In genomic region chr9:120493781-120494180, GRCm38 (mm10) we compare ENCODE assay signal across 8 mouse cellular contexts. TPM values are rescaled to one million over a fixed set of nuclear protein-coding genes. Genes with fewer than 3 reads are reported as not detected.
DNase-seq lines count a peak whose midpoint lies in the region; ATAC-seq lines count a peak whose summit lies in the region.

No protein-coding gene starts in this region.

- H3K27ac ChIP-seq in kidney, embryonic 15.5 days: peak overlapping the region; percentile 93; the same call in 1 of the 2 replicates
- H3K27ac ChIP-seq in embryonic facial prominence, embryonic 13.5 days: peak overlapping the region; percentile 62; the same call in 1 of the 2 replicates
- H3K27ac ChIP-seq in limb, embryonic 10.5 days: peak overlapping the region; percentile 99
- H3K27ac ChIP-seq in neural tube, embryonic 12.5 days: no peak overlapping the region

- WGBS in kidney, embryonic 15.5 days: 78% methylated on average over 12 of the region's 12 CpGs
- WGBS in embryonic facial prominence, embryonic 13.5 days: 49% methylated on average over 12 of the region's 12 CpGs
- 89% methylated on average over 12 of the region's 12 CpGs for WGBS in limb, embryonic 10.5 days
- 81% methylated on average over 12 of the region's 12 CpGs for WGBS in neural tube, embryonic 12.5 days

- ATAC-seq in kidney, embryonic 15.5 days (replicated peaks; ENCODE audit: low FRiP score): no peak
- no peak for ATAC-seq in embryonic facial prominence, embryonic 13.5 days (ENCODE audit: insufficient number of reproducible peaks, insufficient read depth, low FRiP score, low TSS enrichment, low read depth)
- no peak for ATAC-seq in neural tube, embryonic 12.5 days (ENCODE audit: low FRiP score, low read depth)
- ATAC-seq in granulocyte monocyte progenitor cell, adult 5-6 weeks (replicated peaks; ENCODE audit: poor library complexity, severe bottlenecking): no peak

- H3K36me3 ChIP-seq in kidney, embryonic 15.5 days: peaks cover 26% of the 10 kb centered on the region
- H3K36me3 ChIP-seq in embryonic facial prominence, embryonic 13.5 days: peaks cover 23% of the 10 kb centered on the region
- H3K36me3 ChIP-seq in limb, embryonic 10.5 days: peaks cover 34% of the 10 kb centered on the region
- peaks cover 25% of the 10 kb centered on the region for H3K36me3 ChIP-seq in neural tube, embryonic 12.5 days

- peak overlapping the region; percentile 92 for H3K4me2 ChIP-seq in kidney, embryonic 15.5 days
- H3K4me2 ChIP-seq in embryonic facial prominence, embryonic 13.5 days: peak overlapping the region; percentile 81
- peak overlapping the region; percentile 88 for H3K4me2 ChIP-seq in neural tube, embryonic 12.5 days (replicated peaks)

- H3K27me3 ChIP-seq in kidney, embryonic 15.5 days: no peaks in the 10 kb centered on the region
- no peaks in the 10 kb centered on the region for H3K27me3 ChIP-seq in embryonic facial prominence, embryonic 13.5 days
- H3K27me3 ChIP-seq in limb, embryonic 10.5 days (ENCODE audit: low read depth, poor library complexity, severe bottlenecking): no peaks in the 10 kb centered on the region
- H3K27me3 ChIP-seq in neural tube, embryonic 12.5 days (replicated peaks): no peaks in the 10 kb centered on the region

- peak overlapping the region; percentile 78 for H3K4me3 ChIP-seq in kidney, embryonic 15.5 days (replicated peaks)
- peak overlapping the region; percentile 100 for H3K4me3 ChIP-seq in embryonic facial prominence, embryonic 13.5 days
- peak overlapping the region; percentile 99 for H3K4me3 ChIP-seq in limb, embryonic 10.5 days
- H3K4me3 ChIP-seq in neural tube, embryonic 12.5 days: peak overlapping the region; percentile 99

- peak overlapping the region; percentile 97 for H3K9ac ChIP-seq in kidney, embryonic 15.5 days
- peak overlapping the region; percentile 100 for H3K9ac ChIP-seq in embryonic facial prominence, embryonic 13.5 days
- peak overlapping the region; percentile 99 for H3K9ac ChIP-seq in neural tube, embryonic 12.5 days

- DNase-seq in kidney, adult 8-10 months: no peak
- DNase-seq in limb, embryonic 10.5 days (ENCODE audit: low spot score): no peak
- DNase-seq in thymus, postnatal 4 days: no peak
- DNase-seq in spleen, postnatal 36 days (ENCODE audit: low spot score in 2 of 2): no peak

- no peaks in the 10 kb centered on the region for H3K9me3 ChIP-seq in kidney, embryonic 15.5 days (replicated peaks)
- no peaks in the 10 kb centered on the region for H3K9me3 ChIP-seq in embryonic facial prominence, embryonic 13.5 days
- H3K9me3 ChIP-seq in limb, embryonic 10.5 days (replicated peaks): no peaks in the 10 kb centered on the region
- H3K9me3 ChIP-seq in neural tube, embryonic 12.5 days: no peaks in the 10 kb centered on the region

- peaks cover 18% of the 10 kb centered on the region for H3K4me1 ChIP-seq in kidney, embryonic 15.5 days
- peaks cover 18% of the 10 kb centered on the region for H3K4me1 ChIP-seq in embryonic facial prominence, embryonic 13.5 days
- H3K4me1 ChIP-seq in limb, embryonic 10.5 days: peaks cover 20% of the 10 kb centered on the region
- H3K4me1 ChIP-seq in neural tube, embryonic 12.5 days: peaks cover 19% of the 10 kb centered on the region

RNA-seq across cellular contexts. Expression of gene Eif1b, which starts 1.7 kb away (rescaled TPM):
- 158 and 175 TPM in 2 replicates for polyA plus RNA-seq in kidney, embryonic 15.5 days (2015; fragmentation: Nextera tagmentation; extraction: Ambion mirVana)
- 195 and 207 TPM in 2 replicates for polyA plus RNA-seq in embryonic facial prominence, embryonic 13.5 days (2015; fragmentation: Nextera tagmentation; extraction: Ambion mirVana)
- polyA plus RNA-seq in limb, embryonic 10.5 days (2016; fragmentation: Nextera tagmentation; extraction: Ambion mirVana): 198 and 199 TPM in 2 replicates
- 299 and 318 TPM in 2 replicates for polyA plus RNA-seq in neural tube, embryonic 12.5 days (2016; fragmentation: Nextera tagmentation; extraction: Ambion mirVana)
- 75.6 and 84.1 TPM in 2 replicates for total RNA-seq in granulocyte monocyte progenitor cell, adult 5-6 weeks (2014; fragmentation: Nextera tagmentation)
- 108 and 134 TPM in 2 replicates for total RNA-seq in granulocyte monocyte progenitor cell, adult 5-6 weeks (2017)

RNA-seq across cellular contexts. Expression of gene Entpd3, which starts 45.8 kb away (rescaled TPM):
- 1.5 and 2.0 TPM in 2 replicates for polyA plus RNA-seq in kidney, embryonic 15.5 days (2015; fragmentation: Nextera tagmentation; extraction: Ambion mirVana)
- polyA plus RNA-seq in embryonic facial prominence, embryonic 13.5 days (2015; fragmentation: Nextera tagmentation; extraction: Ambion mirVana): 5.8 and 6.7 TPM in 2 replicates
- 0.26 and 0.33 TPM in 2 replicates for polyA plus RNA-seq in limb, embryonic 10.5 days (2016; fragmentation: Nextera tagmentation; extraction: Ambion mirVana)
- polyA plus RNA-seq in neural tube, embryonic 12.5 days (2016; fragmentation: Nextera tagmentation; extraction: Ambion mirVana): 0.24 and 0.41 TPM in 2 replicates
- not detected in 2 replicates for total RNA-seq in granulocyte monocyte progenitor cell, adult 5-6 weeks (2014; fragmentation: Nextera tagmentation)
- not detected in 2 replicates for total RNA-seq in granulocyte monocyte progenitor cell, adult 5-6 weeks (2017)
